Mouse (Mus musculus): Measurements from ENCODE around the gene Gm1110. TPM values are rescaled to one million over a fixed set of nuclear protein-coding genes. Genes with fewer than 3 reads are reported as not detected.
"Not testable (repeated sequence)": the region's sequence is repeated elsewhere in the genome, so short reads cannot be mapped to it uniquely, and the experiment has no call there.

The Gm1110 gene
- total RNA-seq (2021): not detected
- long read RNA-seq, experiment 1: 0 reads
- long read RNA-seq, experiment 2: 0 reads

DNA sequence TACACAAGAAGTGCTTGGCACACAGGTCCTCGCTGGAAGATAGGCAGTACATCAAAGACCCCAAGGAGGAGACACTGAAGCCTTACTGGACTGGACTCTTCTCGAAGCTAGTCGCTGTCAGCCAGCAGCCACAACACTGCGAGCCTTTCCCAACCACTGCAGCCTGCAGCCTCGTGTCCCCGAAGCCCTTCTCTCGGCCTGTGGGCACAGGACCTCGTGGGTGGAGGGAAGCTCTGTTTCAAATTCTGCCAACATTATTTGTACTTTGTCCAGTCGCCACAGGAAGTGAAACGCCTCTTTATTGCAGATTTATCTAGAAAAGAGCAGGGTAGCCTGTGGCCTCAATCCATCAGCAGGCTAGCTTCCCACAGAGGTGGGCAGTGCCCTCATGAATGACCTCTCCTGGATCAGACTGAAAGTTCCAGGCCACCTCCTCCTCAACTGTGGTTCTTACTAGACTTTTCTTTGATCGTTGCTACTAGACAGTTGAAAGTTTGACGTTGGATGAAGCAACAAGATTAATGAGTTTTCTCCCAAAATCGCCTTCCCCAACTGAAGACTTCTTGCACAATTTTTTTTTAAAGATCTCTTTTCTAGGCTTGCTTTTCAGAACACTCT, at the start of gene Gm1110:
Gene Gm1110, minus strand, starts transcription at position 203 of the 618 bp plus-strand sequence.
- no peak for DNase-seq

DNA sequence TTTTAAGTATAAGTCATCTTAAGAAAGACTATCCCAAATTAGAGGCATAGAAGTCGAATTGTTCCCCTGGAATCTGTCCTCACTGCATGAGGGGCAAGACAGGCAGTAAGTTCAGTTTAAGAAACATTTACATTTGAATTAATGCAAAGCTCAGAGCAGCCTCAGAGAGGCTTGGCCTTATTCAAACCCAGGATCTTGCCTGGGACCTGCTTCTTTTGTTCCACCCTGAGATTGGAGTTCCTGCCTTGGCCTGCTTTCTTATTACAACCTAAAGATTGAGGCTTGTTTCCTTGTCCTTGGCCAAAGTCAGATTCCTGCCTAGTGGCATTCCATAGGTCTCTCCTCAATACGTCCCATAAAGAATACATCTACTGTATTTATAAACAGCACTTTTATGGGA, 24.9 kb upstream of the Gm1110 start:
- DNase-seq: no peak

DNA sequence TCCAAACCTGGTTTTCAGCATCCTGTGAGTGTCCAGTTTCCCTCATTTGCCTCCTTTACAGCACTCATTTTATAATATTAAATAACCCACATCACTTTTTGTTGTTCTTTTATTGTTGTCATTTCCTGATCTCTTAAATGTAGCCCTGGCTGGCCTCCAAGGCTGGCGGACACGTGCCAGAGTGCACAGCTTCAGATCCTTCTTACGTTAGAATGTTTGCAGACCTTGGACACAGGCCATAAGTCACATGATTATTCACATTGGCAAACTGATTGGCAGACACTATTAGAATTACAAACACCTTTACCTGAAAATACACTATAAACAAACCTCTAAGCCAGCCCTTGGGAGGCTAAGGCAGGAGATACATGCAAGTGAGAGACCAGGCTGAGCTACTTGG, 1.2 kb upstream of the Gm1110 start:
- no peak for DNase-seq

DNA sequence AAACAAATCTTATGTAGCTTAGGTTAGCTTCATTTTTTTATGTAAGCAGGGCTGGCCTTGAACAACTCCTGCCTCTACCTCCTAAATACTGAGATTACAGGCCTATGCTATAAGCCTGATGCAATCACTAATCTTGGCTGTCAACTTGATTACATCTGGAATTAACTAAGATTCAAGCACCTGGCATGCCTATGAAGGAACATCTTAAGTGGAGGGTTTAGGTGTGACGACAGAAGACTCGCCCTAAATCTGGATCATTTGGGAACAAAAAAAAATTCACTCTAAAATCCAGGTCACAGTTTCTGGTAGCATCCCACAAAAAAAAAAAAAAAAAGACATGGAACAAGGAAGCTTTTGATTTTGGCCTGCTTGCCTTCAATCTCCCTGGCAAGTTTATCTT, 3.1 kb downstream of the Gm1110 start:
- DNase-seq: no peak

DNA sequence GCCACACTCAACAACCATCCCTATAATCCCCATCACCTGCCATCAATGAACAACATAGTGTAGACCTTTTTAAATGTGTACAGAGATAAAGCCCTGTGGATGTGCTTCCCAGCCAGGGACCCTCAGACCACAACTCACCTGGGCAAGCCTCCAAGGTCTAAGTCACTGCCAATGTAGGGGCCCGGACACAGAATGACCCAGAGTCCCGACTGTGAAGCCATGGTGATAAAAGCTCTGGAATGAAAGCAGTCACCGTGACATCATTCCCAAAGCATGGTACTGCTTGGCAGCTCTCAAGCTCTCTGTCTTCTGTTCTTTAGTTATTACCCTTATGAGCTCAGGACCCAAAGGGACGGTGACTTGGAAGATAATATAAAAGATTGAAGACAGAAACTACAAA, 9.8 kb downstream of the Gm1110 start:
- no peak for DNase-seq

DNA sequence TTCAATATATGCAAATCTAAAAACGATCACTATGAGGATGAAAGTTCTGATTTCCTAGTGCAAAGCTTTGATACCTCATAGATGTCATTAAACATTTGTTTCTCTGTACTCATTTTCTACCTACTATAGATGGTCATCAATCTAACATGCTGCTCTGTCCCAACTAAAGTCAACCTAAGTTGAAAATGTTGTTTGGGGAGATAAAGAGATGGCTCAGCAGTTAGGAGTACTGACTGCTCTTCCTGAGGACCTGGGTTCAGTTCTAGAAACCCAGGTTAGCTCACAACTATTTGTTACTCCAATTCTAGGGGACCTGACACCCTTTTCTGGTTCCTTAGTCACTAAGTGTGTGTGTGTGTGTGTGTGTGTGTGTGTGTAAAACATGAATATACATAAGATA, 11.7 kb downstream of the Gm1110 start:
- no peak for DNase-seq

DNA sequence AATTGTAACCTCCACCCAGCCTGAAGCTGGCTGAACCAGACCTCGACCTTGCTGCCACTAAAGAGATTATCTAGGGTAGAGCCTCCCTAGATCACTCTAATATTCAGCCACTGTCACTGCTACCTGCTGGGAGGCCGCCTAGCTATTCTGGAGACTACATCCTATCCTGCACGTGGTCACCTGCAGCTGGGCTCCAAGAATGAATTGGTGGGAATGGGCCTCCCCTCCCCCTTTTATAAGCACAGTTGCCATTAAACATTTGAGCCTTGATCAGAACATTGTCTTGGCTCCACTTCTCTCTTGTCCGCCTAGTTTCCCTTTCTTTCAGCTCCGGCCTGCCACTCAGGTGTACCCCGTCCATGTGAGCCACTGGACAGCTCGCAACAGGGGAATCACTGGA, 53.1 kb downstream of the Gm1110 start:
- not testable (repeated sequence) for DNase-seq

DNA sequence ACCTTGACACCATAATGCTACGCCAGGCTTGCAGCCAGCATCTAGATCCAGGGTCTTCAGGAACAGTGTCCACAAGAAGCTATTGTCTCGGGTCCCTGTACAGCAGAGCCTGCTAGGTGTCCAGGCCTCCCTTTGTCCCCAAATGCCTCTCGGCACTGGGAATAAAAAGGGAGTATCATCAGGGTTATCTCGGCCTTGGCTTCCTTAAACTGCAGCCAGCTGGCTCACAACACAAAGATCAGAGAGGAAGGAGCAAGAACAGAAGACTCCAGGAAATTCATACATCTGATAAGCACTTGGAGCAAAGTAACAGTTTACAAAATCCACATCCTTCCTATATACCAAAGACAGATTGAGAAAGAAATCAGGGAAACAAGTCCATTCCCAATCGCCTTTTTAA, 62.2 kb downstream of the Gm1110 start, which contains the start of gene Glb1l3:
Gene Glb1l3, minus strand, starts transcription at position 140 of the 400 bp plus-strand sequence.
- no peak for DNase-seq

DNA sequence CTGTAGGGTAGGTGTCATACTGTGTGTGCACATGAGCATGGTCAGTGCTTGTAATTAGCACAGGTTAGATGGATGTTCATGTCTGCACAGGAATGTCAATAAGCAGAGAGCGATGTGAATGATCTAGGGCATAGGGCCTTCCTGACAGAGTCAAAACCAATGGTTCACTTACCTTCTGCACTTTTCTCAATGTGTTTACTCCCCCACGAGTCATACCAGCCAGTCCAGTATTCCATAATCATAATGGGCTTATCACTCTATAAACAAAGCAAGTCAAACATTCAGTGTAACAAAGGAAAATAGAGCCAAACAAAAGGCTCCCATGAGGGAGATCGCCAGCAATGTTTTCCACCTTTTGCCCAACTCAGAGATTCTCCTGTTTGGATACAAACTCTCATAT, 91.8 kb downstream of the Gm1110 start:
- no peak for DNase-seq

Other genes with a start within 250 kb of the Gm1110 start
- gene B3gat1, start 189.4 kb downstream of the Gm1110 start, total RNA-seq (2021): 1 to 10 TPM in 1 of 2 experiments, under 1 TPM in 1; 0.38 to 1.4 TPM
- 10 to 100 TPM in 1 of 2 experiments, 1 to 10 TPM in 1; 4.6 to 12.2 TPM for gene Glb1l2, start 116.6 kb downstream of the Gm1110 start, total RNA-seq (2021)
- gene Glb1l3, start 62.2 kb downstream of the Gm1110 start, total RNA-seq (2021): not detected
- gene Acad8, start 76.5 kb upstream of the Gm1110 start, total RNA-seq (2021): 10 to 100 TPM; 32.7 to 35.1 TPM
- 10 to 100 TPM; 19.5 to 20.7 TPM for gene Thyn1, start 76.6 kb upstream of the Gm1110 start, total RNA-seq (2021)
- gene Vps26b, start 107.0 kb upstream of the Gm1110 start, total RNA-seq (2021): 10 to 100 TPM; 24.4 to 24.7 TPM
- 1 to 10 TPM; 5.3 to 5.8 TPM for gene Ncapd3, start 107.1 kb upstream of the Gm1110 start, total RNA-seq (2021)
- gene Jam3, start 232.3 kb upstream of the Gm1110 start, total RNA-seq (2021): 1 to 10 TPM; 8.5 to 8.6 TPM

Data from gastrocnemius, postnatal 25 days (tissue).